Mouse (Mus musculus): ENCODE data around the gene Cdan1. TPM values are rescaled to one million over a fixed set of nuclear protein-coding genes. Genes with fewer than 3 reads are reported as not detected.
A peak's percentile ranks its signal among the peaks of the same experiment; 100 is the strongest.

Cdan1 gene
- polyA plus RNA-seq, 1 experiment from 2014 or later, result 3.0 TPM

DNA sequence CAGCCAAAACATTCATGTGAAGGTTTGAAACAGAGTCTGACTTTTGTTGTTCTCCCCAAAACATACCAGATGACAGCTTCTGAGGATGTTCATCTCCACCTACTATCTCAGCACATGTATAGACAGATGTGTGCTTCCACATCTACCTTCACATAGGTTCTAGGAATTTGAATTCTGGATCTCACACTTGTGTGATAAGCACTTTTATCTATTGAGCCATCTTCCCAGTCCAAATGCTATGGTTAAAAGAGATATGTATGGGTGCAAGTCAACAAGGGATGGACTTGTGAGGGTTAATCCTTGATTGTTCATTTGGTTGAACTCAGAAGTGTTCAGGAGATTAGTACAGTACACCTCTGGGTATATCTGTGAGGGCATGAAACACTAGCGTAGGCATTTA, 4.6 kb downstream of the Cdan1 start:
- WGBS (ENCODE audit: missing documents), result 95% methylated on average over 1 of the region's 1 CpGs
- H3K4me3 ChIP-seq (ENCODE audit: inconsistent target), result no peak overlapping the region
- H3K27ac ChIP-seq, result no peak overlapping the region
- H3K36me3 ChIP-seq (ENCODE audit: inconsistent target), result no peaks in the 10 kb centered on the region
- H3K79me2 ChIP-seq (ENCODE audit: inconsistent target), result peaks cover 4% of the 10 kb centered on the region; the same call in 1 of the 2 replicates

DNA sequence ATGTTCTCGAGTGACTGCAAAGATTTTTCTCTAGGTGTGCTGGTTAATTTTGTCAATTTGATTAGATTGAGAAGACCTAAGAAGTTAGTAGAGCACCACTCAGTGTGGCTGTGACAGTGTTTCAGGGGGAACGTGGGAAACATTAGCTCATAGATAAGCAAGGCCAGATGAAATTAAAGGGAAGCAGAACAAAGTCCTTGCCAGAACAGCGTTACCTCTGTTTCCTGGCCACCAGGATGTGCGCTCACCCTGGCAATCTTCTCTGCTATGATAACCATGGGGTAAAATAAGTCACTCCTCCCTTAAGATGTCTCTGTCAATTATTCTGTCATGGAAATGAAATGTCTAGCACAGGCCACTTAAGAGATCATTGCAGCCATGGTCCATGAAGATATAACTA, 5.9 kb downstream of the Cdan1 start:
- Histone ChIP-seq H3K79me2 (ENCODE audit: inconsistent target) (peaks cover 4% of the 10 kb centered on the region; the same call in 1 of the 2 replicates), H3K27ac (no peak overlapping the region), H3K36me3 (ENCODE audit: inconsistent target) (no peaks in the 10 kb centered on the region), H3K4me3 (ENCODE audit: inconsistent target) (no peak overlapping the region)
- WGBS (ENCODE audit: missing documents), result 54% methylated on average over 4 of the region's 4 CpGs

DNA sequence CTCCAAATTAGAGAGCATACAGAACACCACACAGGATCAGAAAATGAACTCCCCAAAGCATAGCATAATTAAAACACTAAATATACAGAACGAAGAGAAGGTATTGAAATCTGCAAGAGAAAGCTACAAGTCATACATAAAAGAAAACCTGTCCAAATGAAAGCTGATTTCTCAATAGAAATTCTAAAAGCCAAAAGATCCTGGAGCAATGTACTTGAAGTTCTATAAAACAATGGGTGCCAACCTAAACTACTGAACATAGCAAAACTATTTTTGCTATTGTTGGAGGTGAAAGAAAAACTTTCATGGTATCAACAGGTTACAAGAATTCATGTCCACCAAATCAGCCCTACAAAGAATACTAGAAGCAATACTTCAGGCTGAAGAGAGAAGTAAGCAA, 8.7 kb downstream of the Cdan1 start:
- Histone ChIP-seq H3K4me3 (ENCODE audit: inconsistent target) (no peak overlapping the region), H3K27ac (no peak overlapping the region), H3K36me3 (ENCODE audit: inconsistent target) (no peaks in the 10 kb centered on the region), H3K79me2 (ENCODE audit: inconsistent target) (no peaks in the 10 kb centered on the region; the same call in 1 of the 2 replicates)
- 91% methylated on average over 1 of the region's 1 CpGs for WGBS (ENCODE audit: missing documents)

DNA sequence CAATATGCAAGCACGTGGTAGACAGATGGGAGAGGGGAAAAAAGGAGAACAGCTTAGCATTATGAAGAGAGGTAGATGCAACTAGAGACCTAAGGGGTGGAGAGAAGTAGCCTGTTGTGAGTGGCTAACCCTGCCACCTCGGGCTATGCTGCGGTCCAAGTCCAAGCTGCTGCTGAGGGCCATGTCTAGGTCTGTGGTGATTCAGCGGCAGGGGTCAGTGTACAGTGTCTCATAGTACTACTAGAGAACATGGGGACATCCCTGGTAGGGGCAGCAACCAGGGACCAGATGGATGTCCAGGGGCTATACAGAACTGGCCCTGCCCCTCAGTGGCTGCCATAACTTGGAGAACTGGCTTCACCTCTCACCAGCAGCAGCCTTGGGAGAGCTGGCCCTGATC, 14.8 kb downstream of the Cdan1 start:
- no peaks in the 10 kb centered on the region for H3K36me3 ChIP-seq (ENCODE audit: inconsistent target)
- 69% methylated on average over 4 of the region's 4 CpGs for WGBS (ENCODE audit: missing documents)
- H3K4me3 ChIP-seq (ENCODE audit: inconsistent target), result no peak overlapping the region
- no peak overlapping the region for H3K27ac ChIP-seq
- no peaks in the 10 kb centered on the region; the same call in 1 of the 2 replicates for H3K79me2 ChIP-seq (ENCODE audit: inconsistent target)

DNA sequence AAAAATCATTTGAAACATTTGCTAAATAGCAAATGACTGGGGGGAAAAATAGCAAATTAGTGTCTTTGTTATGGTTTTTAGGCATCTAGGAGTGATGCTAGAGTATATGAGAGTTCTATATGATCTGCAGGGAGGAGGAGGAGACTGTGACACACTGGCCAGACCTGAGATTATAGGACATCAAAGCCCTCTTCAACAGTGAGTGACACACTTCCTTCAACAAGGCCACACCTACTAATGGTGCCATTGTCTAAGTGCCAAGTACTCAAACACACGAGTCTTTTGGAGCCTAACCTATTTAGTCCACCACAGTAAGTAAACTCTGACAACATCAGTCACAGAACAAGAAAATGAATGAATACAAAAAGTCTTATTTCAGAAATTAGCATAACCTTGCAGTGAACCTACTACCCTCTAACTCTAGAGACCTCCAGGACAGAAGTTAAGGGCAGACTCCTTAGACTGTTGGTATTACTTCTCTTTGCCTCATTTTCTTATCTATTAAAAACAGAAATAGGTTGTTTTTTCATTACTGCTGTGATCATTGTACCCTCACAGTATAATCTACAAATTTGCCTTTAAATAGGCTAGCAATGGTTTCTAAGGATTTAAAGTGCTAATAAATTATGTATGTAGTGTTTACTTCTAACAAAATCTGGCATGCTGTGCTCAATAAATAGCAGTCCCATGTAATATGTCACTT, 22.8 kb downstream of the Cdan1 start:
- no peaks in the 10 kb centered on the region for H3K79me2 ChIP-seq (ENCODE audit: inconsistent target)
- H3K4me3 ChIP-seq (ENCODE audit: inconsistent target), result no peak overlapping the region
- WGBS (ENCODE audit: missing documents), result 78% methylated on average over 1 of the region's 1 CpGs

DNA sequence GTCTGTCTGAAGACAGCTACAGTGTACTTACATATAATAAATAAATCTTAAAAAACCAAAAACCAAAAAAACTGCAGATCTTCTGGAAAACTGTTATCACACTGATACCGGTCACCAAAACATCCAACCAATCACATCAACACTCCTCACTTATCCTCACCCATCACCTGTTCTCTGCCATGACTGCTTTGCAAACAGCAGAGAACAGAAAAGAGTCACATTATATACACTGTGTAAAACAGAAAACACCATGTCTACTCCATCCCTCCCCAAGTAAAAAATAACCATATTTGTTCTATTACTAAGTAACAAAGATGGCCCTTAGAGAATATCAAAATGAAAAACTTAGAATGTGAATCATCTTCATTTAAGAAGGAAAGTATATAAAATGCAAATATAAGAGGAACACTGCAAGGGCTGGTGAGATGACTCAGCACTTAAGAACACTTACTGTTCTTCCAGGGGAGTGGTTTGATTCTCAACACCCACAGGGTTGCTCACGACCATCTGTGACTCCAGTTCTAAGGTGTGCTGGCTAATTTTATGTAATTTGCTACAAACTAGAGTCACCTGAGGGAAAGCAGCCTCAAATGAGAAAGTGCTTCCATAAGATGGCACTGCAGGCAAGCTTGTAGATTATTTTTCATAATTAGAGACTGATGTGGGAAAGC, 79.5 kb downstream of the Cdan1 start:
- no peaks in the 10 kb centered on the region for H3K79me2 ChIP-seq (ENCODE audit: inconsistent target)
- H3K27ac ChIP-seq, result no peak overlapping the region
- no peak overlapping the region for H3K4me3 ChIP-seq (ENCODE audit: inconsistent target)
- 78% methylated on average over 2 of the region's 2 CpGs for WGBS (ENCODE audit: missing documents)
- H3K36me3 ChIP-seq (ENCODE audit: inconsistent target), result no peaks in the 10 kb centered on the region

More for the DNA sequence above, 22.8 kb downstream of the Cdan1 start:
- H3K27ac ChIP-seq, result no peak overlapping the region
- no peaks in the 10 kb centered on the region for H3K36me3 ChIP-seq (ENCODE audit: inconsistent target)

DNA sequence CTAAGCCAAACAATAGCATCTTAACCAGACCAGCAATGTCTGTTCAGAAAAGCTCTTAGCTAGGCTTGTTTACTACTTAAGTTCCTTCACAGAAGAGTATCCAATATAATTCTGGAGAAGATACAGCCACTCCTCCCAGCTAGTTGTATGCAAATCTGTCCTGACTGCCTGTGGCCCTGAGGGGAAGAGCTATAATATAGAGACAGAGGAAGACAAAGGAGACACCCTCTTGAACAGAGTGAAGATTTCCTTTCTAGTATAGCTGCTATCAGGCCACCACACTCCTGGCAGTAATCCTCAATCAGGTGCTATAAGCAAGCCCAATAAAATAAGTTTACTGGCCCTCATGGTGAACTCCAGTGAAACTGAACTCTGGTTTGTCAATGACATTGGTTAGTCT, 88.0 kb downstream of the Cdan1 start:
- Histone ChIP-seq H3K79me2 (ENCODE audit: inconsistent target) (no peaks in the 10 kb centered on the region), H3K27ac (no peak overlapping the region), H3K4me3 (ENCODE audit: inconsistent target) (no peak overlapping the region), H3K36me3 (ENCODE audit: inconsistent target) (no peaks in the 10 kb centered on the region)

DNA sequence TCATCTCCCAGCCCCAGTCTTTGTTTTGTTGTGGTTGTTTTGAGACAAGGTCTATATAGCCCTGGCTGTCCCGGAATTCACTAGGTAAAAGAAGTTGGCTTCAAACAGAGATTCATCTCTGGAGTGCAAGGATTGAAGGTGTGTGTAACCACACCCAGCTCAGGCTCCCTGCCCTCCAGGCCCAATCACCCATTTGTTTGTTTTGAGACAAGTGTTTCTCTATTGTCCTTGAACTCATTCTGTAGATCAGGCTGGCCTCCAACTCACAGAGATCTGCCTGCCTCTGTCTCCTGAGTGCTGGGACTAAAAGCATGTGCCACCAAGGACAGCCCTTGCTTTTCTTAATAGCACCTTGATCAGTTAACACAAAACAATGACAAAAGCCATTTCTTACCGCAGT, 101.9 kb downstream of the Cdan1 start:
- H3K79me2 ChIP-seq (ENCODE audit: inconsistent target), result no peaks in the 10 kb centered on the region
- H3K36me3 ChIP-seq (ENCODE audit: inconsistent target), result no peaks in the 10 kb centered on the region
- no peak overlapping the region for H3K4me3 ChIP-seq (ENCODE audit: inconsistent target)
- 100% methylated on average over 2 of the region's 2 CpGs for WGBS (ENCODE audit: missing documents)
- no peak overlapping the region for H3K27ac ChIP-seq

DNA sequence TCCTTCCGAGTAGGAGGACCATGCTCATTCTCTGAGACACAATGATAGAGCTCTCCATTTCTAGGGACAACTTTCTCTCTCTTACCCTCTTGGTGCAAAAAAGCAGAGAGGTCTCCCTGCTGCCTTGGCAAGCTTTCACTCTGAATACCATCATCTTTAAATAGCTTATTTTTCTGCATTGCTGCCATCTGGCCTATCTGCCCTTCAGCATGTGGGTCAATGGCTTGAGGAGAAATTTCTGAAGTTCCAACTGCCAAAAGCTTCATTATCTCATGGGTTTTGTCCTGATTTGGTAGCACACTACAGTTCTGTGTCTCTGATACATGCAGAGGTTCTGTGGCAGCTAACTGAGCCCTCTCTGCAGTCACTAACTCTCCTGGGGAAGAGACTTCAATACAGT, 104.4 kb downstream of the Cdan1 start:
- Histone ChIP-seq H3K79me2 (ENCODE audit: inconsistent target) (no peaks in the 10 kb centered on the region), H3K36me3 (ENCODE audit: inconsistent target) (no peaks in the 10 kb centered on the region), H3K4me3 (ENCODE audit: inconsistent target) (no peak overlapping the region), H3K27ac (no peak overlapping the region)
- WGBS (ENCODE audit: missing documents), result 86% methylated on average over 1 of the region's 1 CpGs

DNA sequence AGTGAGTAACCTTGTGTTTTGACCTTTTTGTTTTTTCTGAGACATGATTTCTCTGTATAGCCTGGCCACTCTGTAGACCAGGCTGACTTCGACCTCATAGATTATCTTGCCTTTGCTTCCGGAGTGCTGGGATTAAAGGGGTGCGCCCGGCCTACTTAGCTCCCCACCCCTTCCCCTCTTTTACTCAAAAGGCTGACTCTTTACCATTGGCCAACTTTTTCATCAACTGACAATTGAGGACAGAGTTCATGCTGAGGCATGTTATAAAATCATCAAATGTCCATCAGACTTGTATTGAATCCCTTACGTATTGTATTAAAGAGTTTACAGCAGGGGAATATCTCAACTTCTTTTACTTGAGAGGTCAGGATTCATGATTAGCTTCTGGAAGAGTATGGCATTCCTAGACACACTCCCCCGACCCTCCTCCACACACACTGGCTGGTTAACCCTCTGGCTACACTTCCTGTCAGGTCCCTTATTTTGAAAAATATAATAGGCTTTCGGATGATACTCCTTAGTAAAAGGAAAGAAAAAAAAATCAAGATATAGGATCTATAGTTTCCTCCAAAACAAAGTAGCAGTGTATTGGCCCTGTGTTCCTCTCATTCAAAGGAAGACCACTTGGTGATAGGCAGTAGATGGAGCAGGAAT, 117.9 kb downstream of the Cdan1 start:
- H3K27ac ChIP-seq, result peak overlapping the region; percentile 56
- peaks cover 18% of the 10 kb centered on the region; the same call in 1 of the 2 replicates for H3K36me3 ChIP-seq (ENCODE audit: inconsistent target)
- peaks cover 5% of the 10 kb centered on the region; the same call in 1 of the 2 replicates for H3K79me2 ChIP-seq (ENCODE audit: inconsistent target)
- peak overlapping the region; percentile 48 for H3K4me3 ChIP-seq (ENCODE audit: inconsistent target)
- WGBS (ENCODE audit: missing documents), result 42% methylated on average over 7 of the region's 7 CpGs

DNA sequence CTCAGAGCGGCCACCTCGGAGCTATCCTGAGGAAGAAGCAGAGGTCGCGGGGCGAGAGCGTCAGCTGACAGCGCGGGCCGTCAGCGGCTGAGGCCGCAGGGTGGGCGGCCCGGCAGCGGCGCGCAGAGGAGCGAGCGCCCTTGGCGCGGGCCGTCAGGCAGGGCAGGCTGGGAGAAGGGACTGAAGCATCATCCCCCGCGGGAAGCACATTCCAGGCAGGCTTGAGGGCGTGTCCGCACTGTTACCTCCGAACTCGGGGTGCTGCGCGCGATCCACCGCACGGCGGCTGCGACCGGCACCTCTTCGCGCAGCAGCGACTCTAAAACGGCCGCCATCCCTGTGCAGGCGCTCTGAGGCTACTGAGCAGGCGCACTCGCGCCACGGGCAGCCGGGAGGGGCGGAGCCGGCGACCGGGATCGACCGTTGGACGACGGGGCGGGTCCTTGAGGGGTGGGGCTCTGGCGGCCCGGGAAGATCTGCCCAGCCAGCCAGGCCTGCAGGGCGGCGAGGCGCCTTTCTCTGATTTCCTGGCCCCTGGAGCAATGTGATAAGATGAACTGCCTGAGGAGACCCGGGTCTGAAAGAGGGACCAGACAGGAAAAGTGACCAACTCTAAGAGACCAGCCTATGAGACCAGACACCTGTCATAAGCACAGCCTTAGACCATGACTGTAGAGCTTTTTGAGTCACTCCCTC, 118.6 kb downstream of the Cdan1 start:
- Histone ChIP-seq H3K4me3 (ENCODE audit: inconsistent target) (peak overlapping the region; percentile 48), H3K36me3 (ENCODE audit: inconsistent target) (peaks cover 25% of the 10 kb centered on the region; the same call in 1 of the 2 replicates), H3K79me2 (ENCODE audit: inconsistent target) (peaks cover 5% of the 10 kb centered on the region; the same call in 1 of the 2 replicates), H3K27ac (peak overlapping the region; percentile 56)
- under 1% methylated on average over 58 of the region's 61 CpGs for WGBS (ENCODE audit: missing documents)

DNA sequence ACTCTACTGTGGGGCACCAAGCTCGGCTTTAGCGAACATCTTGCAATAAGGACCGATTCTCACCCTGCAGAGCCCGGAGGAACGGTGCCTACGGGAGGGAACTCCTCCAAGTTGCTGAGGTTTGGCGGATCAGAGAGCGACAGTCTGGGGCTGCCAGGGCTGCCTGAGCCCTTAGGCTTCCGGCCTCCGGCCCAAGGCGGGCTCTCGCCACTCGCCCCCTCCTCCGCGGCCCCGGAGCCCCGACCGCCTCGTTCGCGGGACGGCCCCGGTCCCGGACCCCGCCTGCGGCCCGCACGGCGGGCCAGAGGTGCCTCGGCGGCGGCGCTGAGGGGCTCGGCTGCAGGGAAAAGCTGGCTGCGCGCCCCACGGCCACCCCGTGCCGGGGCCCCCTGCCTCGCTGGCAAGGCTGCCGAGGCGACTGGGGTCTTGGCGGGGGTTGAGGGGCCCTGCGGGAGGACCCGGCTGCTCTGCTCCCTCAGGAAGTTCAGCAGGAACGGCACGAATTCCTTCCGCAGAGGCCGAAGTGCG, 119.2 kb downstream of the Cdan1 start:
- H3K4me3 ChIP-seq (ENCODE audit: inconsistent target), result peak overlapping the region; percentile 41
- H3K79me2 ChIP-seq (ENCODE audit: inconsistent target), result peaks cover 5% of the 10 kb centered on the region; the same call in 1 of the 2 replicates
- H3K27ac ChIP-seq, result no peak overlapping the region
- peaks cover 31% of the 10 kb centered on the region; the same call in 1 of the 2 replicates for H3K36me3 ChIP-seq (ENCODE audit: inconsistent target)
- WGBS (ENCODE audit: missing documents), result under 1% methylated on average over 30 of the region's 50 CpGs

DNA sequence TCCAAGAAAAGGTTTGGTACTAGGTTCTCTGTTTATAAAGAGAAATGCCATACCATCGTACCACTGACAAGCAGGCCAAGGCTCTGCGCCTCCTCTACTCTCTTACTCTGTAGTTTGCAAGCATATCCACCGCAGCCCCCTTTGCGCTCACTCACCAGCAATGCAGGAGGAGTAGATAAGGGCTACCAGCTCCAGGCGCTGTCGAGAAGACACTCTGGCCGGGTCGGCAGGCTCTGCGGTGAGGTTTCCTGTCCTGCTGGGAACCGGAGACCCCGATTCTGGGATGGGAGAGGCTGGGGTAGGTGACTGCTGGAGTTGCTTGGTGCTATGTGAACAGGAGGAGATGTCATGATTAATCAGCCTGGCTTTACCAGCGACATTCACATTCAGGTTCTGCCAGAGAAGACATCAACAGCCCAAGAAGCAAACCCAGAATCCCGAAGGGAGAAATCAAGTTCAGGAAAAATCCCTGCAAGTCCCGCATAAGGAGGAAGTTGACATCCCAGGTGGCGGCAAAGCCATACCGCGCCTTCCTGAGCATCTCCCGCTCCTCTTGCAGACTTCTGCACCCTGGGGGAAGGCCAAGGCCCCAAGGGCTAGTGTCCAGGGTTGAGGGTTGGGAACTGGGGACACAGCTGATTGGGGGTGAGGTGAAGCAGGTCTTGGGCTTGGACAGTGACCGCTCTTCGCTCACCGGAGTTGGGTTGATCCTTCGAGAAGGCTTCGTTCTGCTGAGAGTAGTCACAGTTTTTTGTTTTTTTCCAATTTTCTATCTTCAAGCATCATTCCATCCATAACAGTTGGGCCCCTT, 119.9 kb downstream of the Cdan1 start:
- Histone ChIP-seq H3K36me3 (ENCODE audit: inconsistent target) (peaks cover 37% of the 10 kb centered on the region; the same call in 1 of the 2 replicates), H3K79me2 (ENCODE audit: inconsistent target) (peaks cover 5% of the 10 kb centered on the region; the same call in 1 of the 2 replicates), H3K4me3 (ENCODE audit: inconsistent target) (peak overlapping the region; percentile 41), H3K27ac (no peak overlapping the region)
- WGBS (ENCODE audit: missing documents), result 39% methylated on average over 23 of the region's 23 CpGs

Measured in macrophage (primary cell).